Mouse (Mus musculus) forebrain, embryonic 15.5 days (tissue): Measurements from ENCODE around the gene Slc25a13. TPM values are rescaled to one million over a fixed set of nuclear protein-coding genes. Genes with fewer than 3 reads are reported as not detected.

Source experiments
- ATAC-seq: fragments of 200-750 bp; cut with Nextera tagmentation; replicated peaks from 2 replicates; pipeline ENCODE4 v1.8.0; 2017; ENCODE audit warnings: mild to moderate bottlenecking, moderate TSS enrichment, moderate library complexity
- H3K27ac ChIP-seq: fragments of 300-500 bp; sonication (generic); replicated peaks from 2 replicates; pipeline ENCODE4 v1.5.1; 2015; ENCODE audit warnings: mild to moderate bottlenecking, inconsistent platforms
- H3K27me3 ChIP-seq: fragments of 300-500 bp; sonication (generic); 2 replicates; pipeline ENCODE4 v1.6.1; 2015; ENCODE audit warnings: inconsistent platforms
- H3K36me3 ChIP-seq: fragments of 300-500 bp; sonication (generic); 2 replicates; pipeline ENCODE4 v1.6.1; 2015; ENCODE audit warnings: mild to moderate bottlenecking, inconsistent platforms
- H3K4me1 ChIP-seq: fragments of 300-500 bp; sonication (generic); 2 replicates; pipeline ENCODE4 v1.6.1; 2015; ENCODE audit warnings: inconsistent platforms
- H3K4me2 ChIP-seq: fragments of 300-500 bp; sonication (generic); replicated peaks from 2 replicates; pipeline ENCODE4 v1.6.1; 2015; ENCODE audit warnings: mild to moderate bottlenecking, inconsistent platforms
- H3K4me3 ChIP-seq: fragments of 300-500 bp; sonication (generic); 2 replicates; pipeline ENCODE4 v1.5.1; 2015; ENCODE audit warnings: mild to moderate bottlenecking, inconsistent platforms
- H3K9ac ChIP-seq: fragments of 300-500 bp; sonication (generic); replicated peaks from 2 replicates; pipeline ENCODE4 v1.6.1; 2015; ENCODE audit warnings: mild to moderate bottlenecking, inconsistent platforms
- H3K9me3 ChIP-seq: fragments of 300-500 bp; sonication (generic); 2 replicates; pipeline ENCODE4 v1.6.1; 2016; ENCODE audit warnings: inconsistent platforms
- WGBS: fragments of 180-500 bp; shearing (Covaris S2); methylation state at CpG from one replicate; pipeline ENCODE4 v1.1.7; 2015; ENCODE audit warnings: mixed read lengths; 5-methylcytosine and 5-hydroxymethylcytosine counted together
- polyA plus RNA-seq: library from polyadenylated mRNA; unstranded; fragments of >200 nt; fragmentation: Nextera tagmentation; extraction: Ambion mirVana; gene quantifications from 2 replicates; pipeline ENCODE4 v1.2.1, GENCODE M21; 2015

Gene Slc25a13
- polyA plus RNA-seq, 1 experiment from 2014 or later, result 9.9 TPM

- Histone ChIP-seq H3K27ac (no peak overlapping the region), H3K9me3 (no peaks in the 10 kb centered on the region), H3K9ac (no peak overlapping the region), H3K4me2 (no peak overlapping the region), H3K36me3 (no peaks in the 10 kb centered on the region), H3K4me3 (no peak overlapping the region), H3K4me1 (no peaks in the 10 kb centered on the region), H3K27me3 (no peaks in the 10 kb centered on the region)
- ATAC-seq, result no peak
- 85% methylated on average over 3 of the region's 3 CpGs for WGBS
Measured at GRCm38 (mm10) chr6:6125620-6126019, 91.4 kb downstream of the Slc25a13 start.

DNA sequence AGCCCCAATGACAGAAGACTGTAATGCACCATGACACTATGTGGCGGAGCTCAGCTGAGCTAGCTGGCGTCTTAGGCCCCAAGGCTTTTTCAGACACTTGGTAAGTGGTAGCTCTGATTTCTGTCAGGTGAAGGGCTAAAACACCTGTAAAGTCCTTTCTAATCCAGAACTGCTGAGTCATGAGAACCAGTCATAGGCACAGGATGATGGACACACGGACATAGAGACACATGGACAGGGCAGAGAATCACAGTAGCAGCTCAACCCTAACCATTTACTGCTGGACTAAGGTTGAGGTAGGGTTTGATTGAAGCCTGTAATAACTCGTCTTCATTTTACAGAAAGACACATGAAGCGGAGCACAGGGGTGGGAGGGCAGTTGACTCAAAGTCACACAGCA, 95.1 kb downstream of the Slc25a13 start:
- H3K27me3 ChIP-seq, result no peaks in the 10 kb centered on the region
- no peak overlapping the region for H3K9ac ChIP-seq
- no peaks in the 10 kb centered on the region for H3K36me3 ChIP-seq
- no peaks in the 10 kb centered on the region for H3K9me3 ChIP-seq
- no peak overlapping the region for H3K4me3 ChIP-seq
- H3K27ac ChIP-seq, result no peak overlapping the region
- no peak overlapping the region for H3K4me2 ChIP-seq
- 94% methylated on average over 5 of the region's 5 CpGs for WGBS
- ATAC-seq, result no peak
- H3K4me1 ChIP-seq, result no peaks in the 10 kb centered on the region

DNA sequence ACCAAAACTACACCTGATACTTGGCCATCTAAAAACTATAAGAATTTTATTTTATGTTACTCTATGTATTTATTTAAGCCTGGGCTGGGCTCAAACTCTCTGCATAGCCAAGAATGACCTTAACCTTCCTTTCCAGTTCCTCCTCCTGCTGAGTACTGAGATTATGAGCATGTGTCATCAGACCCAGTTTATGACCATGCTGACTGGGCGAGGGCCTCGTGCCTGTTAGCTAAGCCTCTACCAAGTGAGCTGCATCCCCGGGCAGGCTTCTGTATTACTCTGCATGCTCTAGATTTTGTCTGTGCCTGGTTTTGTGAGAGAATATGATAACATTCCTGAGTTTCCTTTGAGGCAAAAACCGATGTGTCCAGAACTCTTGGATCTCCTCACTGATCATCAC, 96.1 kb downstream of the Slc25a13 start:
- Histone ChIP-seq H3K9me3 (no peaks in the 10 kb centered on the region), H3K27ac (no peak overlapping the region), H3K36me3 (no peaks in the 10 kb centered on the region), H3K4me1 (no peaks in the 10 kb centered on the region), H3K9ac (no peak overlapping the region), H3K4me2 (no peak overlapping the region), H3K4me3 (no peak overlapping the region), H3K27me3 (no peaks in the 10 kb centered on the region)
- WGBS, result 93% methylated on average over 4 of the region's 4 CpGs
- ATAC-seq, result no peak

DNA sequence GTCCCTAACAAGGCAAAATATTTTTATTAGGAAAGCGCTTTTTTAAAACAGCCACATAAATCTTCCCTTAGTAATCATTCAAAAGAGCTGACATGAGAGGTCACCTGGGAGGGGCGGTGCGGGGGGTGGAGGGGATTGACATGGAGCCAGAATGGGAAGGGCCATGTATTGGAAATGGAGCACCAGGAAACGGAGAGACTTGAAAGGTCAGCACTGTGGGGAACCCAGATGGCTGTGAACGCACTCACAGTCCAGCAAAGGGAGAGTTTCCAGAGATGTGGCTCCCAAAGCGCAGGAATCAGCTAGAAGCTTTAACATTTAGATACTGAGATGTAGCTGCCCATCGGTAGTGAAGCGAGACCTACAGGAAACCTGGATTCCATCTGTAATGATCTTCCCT, 101.2 kb downstream of the Slc25a13 start:
- Histone ChIP-seq H3K27ac (no peak overlapping the region), H3K4me2 (no peak overlapping the region), H3K4me3 (no peak overlapping the region), H3K9ac (no peak overlapping the region), H3K27me3 (no peaks in the 10 kb centered on the region), H3K36me3 (no peaks in the 10 kb centered on the region), H3K9me3 (no peaks in the 10 kb centered on the region), H3K4me1 (peaks cover 6% of the 10 kb centered on the region)
- no peak for ATAC-seq
- WGBS, result 89% methylated on average over 8 of the region's 8 CpGs

- Histone ChIP-seq H3K9ac (no peak overlapping the region), H3K9me3 (no peaks in the 10 kb centered on the region), H3K4me1 (peaks cover 6% of the 10 kb centered on the region), H3K4me3 (no peak overlapping the region), H3K4me2 (no peak overlapping the region), H3K36me3 (no peaks in the 10 kb centered on the region), H3K27me3 (no peaks in the 10 kb centered on the region), H3K27ac (no peak overlapping the region)
- 90% methylated on average over 7 of the region's 7 CpGs for WGBS
- no peak for ATAC-seq
Measured at GRCm38 (mm10) chr6:6113776-6114175, 103.2 kb downstream of the Slc25a13 start.

DNA sequence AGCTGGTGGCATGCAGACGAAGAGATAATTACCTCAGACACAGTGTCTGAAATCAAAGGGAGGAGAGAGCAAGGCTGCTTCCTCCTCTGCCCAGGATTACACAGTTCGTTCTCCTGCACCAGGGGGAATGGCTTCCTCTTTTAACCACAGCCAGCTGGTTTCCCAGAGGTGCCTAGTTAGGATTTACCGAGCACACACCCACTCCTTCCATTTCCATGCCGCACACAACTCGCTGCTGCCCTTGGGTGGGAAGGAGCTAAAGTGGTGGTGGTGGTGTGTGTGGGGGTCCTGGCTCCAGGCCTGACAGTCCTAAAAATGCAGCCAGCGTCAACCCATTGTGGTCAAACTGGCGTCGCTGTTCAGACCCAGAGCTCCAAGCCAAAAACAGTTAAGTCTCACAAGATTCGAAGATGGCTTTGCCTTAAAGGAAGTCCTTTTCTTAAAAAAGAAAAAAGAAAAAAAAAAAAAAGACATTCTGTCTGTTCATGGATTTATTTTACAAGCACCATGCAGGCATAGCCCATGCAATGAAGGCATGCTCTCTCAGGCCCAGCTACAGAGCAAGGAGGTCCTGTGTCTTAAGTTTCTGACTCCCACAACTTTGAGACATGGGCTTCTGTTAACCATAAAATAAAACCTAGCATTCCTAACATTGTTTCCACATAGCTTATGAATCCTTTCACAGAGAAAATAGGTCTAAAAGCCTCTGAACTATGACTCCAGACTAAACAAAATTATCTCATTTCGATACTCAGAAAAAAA, 104.0 kb downstream of the Slc25a13 start:
- Histone ChIP-seq H3K27ac (no peak overlapping the region), H3K4me3 (no peak overlapping the region), H3K36me3 (no peaks in the 10 kb centered on the region), H3K9me3 (no peaks in the 10 kb centered on the region), H3K27me3 (no peaks in the 10 kb centered on the region), H3K4me1 (peaks cover 6% of the 10 kb centered on the region), H3K9ac (no peak overlapping the region), H3K4me2 (no peak overlapping the region)
- no peak for ATAC-seq
- WGBS, result 47% methylated on average over 10 of the region's 10 CpGs

DNA sequence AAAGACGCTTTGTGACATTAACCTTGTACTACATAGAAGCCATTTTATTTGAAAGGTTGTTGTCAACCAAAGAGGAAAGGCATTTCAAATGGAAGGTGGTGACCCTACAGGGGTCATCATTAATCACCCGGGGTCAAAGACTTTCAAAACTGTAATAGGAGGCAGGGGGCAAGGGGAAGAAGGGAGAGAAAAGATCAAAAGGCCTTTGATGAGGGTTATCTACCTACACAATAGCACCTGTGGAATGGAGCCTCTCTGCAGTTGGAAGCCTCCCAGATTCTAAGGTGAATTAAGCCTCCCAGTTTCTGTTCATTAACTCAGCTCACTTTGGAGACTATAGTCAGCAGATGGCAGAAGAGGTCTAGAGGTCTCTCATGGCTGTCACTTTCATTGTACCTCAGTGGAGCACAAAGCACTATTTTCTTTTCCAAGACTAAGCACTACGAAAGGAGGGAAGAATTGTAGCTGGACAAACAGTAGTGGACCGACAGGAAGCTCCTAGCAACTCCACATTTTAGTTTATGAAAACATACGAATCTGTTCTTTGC, 109.5 kb downstream of the Slc25a13 start:
- WGBS, result 67% methylated on average over 5 of the region's 5 CpGs
- Histone ChIP-seq H3K4me1 (no peaks in the 10 kb centered on the region; the same call in 1 of the 2 replicates), H3K4me2 (no peak overlapping the region), H3K27me3 (no peaks in the 10 kb centered on the region), H3K9me3 (no peaks in the 10 kb centered on the region), H3K27ac (no peak overlapping the region), H3K36me3 (no peaks in the 10 kb centered on the region), H3K4me3 (no peak overlapping the region), H3K9ac (no peak overlapping the region)
- no peak for ATAC-seq

DNA sequence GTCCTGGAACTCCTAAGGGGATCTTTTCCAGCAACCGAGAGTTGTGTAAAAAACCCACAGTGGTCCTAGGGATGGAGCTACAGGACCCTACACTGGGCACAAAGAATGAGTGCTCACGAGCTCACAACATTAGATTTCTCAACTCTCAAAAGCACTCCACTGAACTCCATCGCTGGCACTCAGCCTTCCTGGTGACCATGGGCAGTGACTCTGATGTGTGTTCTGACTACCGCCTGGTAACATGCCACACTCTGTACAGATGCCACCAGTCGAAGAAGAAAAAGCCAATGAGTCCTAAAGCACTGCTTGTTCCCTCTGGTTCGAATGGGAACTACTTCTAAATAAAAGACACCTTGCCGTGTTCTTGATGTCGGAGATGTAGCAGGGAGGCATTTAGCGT, 111.4 kb downstream of the Slc25a13 start:
- Histone ChIP-seq H3K9me3 (no peaks in the 10 kb centered on the region), H3K36me3 (no peaks in the 10 kb centered on the region), H3K4me1 (no peaks in the 10 kb centered on the region), H3K27ac (no peak overlapping the region), H3K9ac (no peak overlapping the region), H3K27me3 (no peaks in the 10 kb centered on the region), H3K4me3 (no peak overlapping the region), H3K4me2 (no peak overlapping the region)
- no peak for ATAC-seq
- 64% methylated on average over 9 of the region's 9 CpGs for WGBS

- WGBS, result 63% methylated on average over 2 of the region's 2 CpGs
Measured at GRCm38 (mm10) chr6:6103469-6103868, 113.5 kb downstream of the Slc25a13 start.

GRCm38 (mm10) chr6:6101605-6102004, 115.4 kb downstream of the Slc25a13 start:
- ATAC-seq, result no peak
- no peaks in the 10 kb centered on the region for H3K9me3 ChIP-seq
- no peaks in the 10 kb centered on the region for H3K4me1 ChIP-seq
- H3K4me2 ChIP-seq, result no peak overlapping the region
- H3K27me3 ChIP-seq, result no peaks in the 10 kb centered on the region
- H3K9ac ChIP-seq, result no peak overlapping the region
- WGBS, result 80% methylated on average over 4 of the region's 4 CpGs
- H3K4me3 ChIP-seq, result no peak overlapping the region
- H3K36me3 ChIP-seq, result no peaks in the 10 kb centered on the region
- no peak overlapping the region for H3K27ac ChIP-seq

More at GRCm38 (mm10) chr6:6103469-6103868, 113.5 kb downstream of the Slc25a13 start:
- H3K27ac ChIP-seq, result no peak overlapping the region
- no peak for ATAC-seq
- H3K36me3 ChIP-seq, result no peaks in the 10 kb centered on the region
- H3K4me3 ChIP-seq, result no peak overlapping the region
- no peaks in the 10 kb centered on the region for H3K9me3 ChIP-seq
- H3K4me1 ChIP-seq, result no peaks in the 10 kb centered on the region
- no peak overlapping the region for H3K4me2 ChIP-seq
- no peaks in the 10 kb centered on the region for H3K27me3 ChIP-seq
- no peak overlapping the region for H3K9ac ChIP-seq

GRCm38 (mm10) chr6:6100892-6101480, 116.0 kb downstream of the Slc25a13 start:
- no peaks in the 10 kb centered on the region for H3K4me1 ChIP-seq
- no peak overlapping the region for H3K27ac ChIP-seq
- ATAC-seq, result no peak
- H3K4me3 ChIP-seq, result no peak overlapping the region
- H3K9me3 ChIP-seq, result no peaks in the 10 kb centered on the region
- no peak overlapping the region for H3K9ac ChIP-seq
- no peak overlapping the region for H3K4me2 ChIP-seq
- H3K27me3 ChIP-seq, result no peaks in the 10 kb centered on the region
- H3K36me3 ChIP-seq, result no peaks in the 10 kb centered on the region
- 90% methylated on average over 9 of the region's 9 CpGs for WGBS

GRCm38 (mm10) chr6:6093978-6094377, 123.0 kb downstream of the Slc25a13 start:
- H3K9ac ChIP-seq, result no peak overlapping the region
- H3K27me3 ChIP-seq, result no peaks in the 10 kb centered on the region
- H3K4me2 ChIP-seq, result no peak overlapping the region
- H3K4me1 ChIP-seq, result no peaks in the 10 kb centered on the region
- 91% methylated on average over 3 of the region's 3 CpGs for WGBS
- H3K27ac ChIP-seq, result no peak overlapping the region
- H3K36me3 ChIP-seq, result no peaks in the 10 kb centered on the region
- H3K9me3 ChIP-seq, result no peaks in the 10 kb centered on the region
- H3K4me3 ChIP-seq, result no peak overlapping the region
- ATAC-seq, result no peak
